Mouse (Mus musculus): ENCODE measurements around the gene Camk2g.

Gene Camk2g

GRCm38 (mm10) chr14:20758768-20759435, 35.0 kb downstream of the Camk2g start:
- in situ Hi-C loops (cut with MboI; ENCODE audit: low pct_unique_long_range_greater_than_20kb in 1 of 2, low sequenced_read_pairs in 2 of 2, unreplicated experiment in 1 of 2) = loop anchor here in 1 of 2 experiments (25.0 kb wide), 1 partner anchor 103 kb away; no protein-coding TSS in a partner anchor

GRCm38 (mm10) chr14:20757370-20757907, 36.4 kb downstream of the Camk2g start:
- in situ Hi-C loops (cut with MboI; ENCODE audit: low pct_unique_long_range_greater_than_20kb in 1 of 2, low sequenced_read_pairs in 2 of 2, unreplicated experiment in 1 of 2) = loop anchor here in 1 of 2 experiments (25.0 kb wide), 1 partner anchor 105 kb away; no protein-coding TSS in a partner anchor

- in situ Hi-C loops (cut with MboI; ENCODE audit: low pct_unique_long_range_greater_than_20kb in 1 of 2, low sequenced_read_pairs in 2 of 2, unreplicated experiment in 1 of 2) = loop anchor here in 1 of 2 experiments (25.0 kb wide), 1 partner anchor 109 kb away; no protein-coding TSS in a partner anchor
Observed at GRCm38 (mm10) chr14:20753792-20754191, 40.1 kb downstream of the Camk2g start.

GRCm38 (mm10) chr14:20750503-20750902, 43.4 kb downstream of the Camk2g start:
- in situ Hi-C loops (cut with MboI; ENCODE audit: low pct_unique_long_range_greater_than_20kb in 1 of 2, low sequenced_read_pairs in 2 of 2, unreplicated experiment in 1 of 2) = loop anchor here in 1 of 2 experiments (25.0 kb wide), 1 partner anchor 112 kb away; no protein-coding TSS in a partner anchor

- in situ Hi-C loops (cut with MboI; ENCODE audit: low pct_unique_long_range_greater_than_20kb in 1 of 2, low sequenced_read_pairs in 2 of 2, unreplicated experiment in 1 of 2) = loop anchor here in 1 of 2 experiments (25.0 kb wide), 1 partner anchor 113 kb away; no protein-coding TSS in a partner anchor
Observed at GRCm38 (mm10) chr14:20749494-20750051, 44.3 kb downstream of the Camk2g start.

- in situ Hi-C loops (cut with MboI; ENCODE audit: low pct_unique_long_range_greater_than_20kb in 1 of 2, low sequenced_read_pairs in 2 of 2, unreplicated experiment in 1 of 2) = no loop called here
Observed at GRCm38 (mm10) chr14:20748388-20748787, 45.5 kb downstream of the Camk2g start.

GRCm38 (mm10) chr14:20746935-20747334, 47.0 kb downstream of the Camk2g start:
- in situ Hi-C loops (cut with MboI; ENCODE audit: low pct_unique_long_range_greater_than_20kb in 1 of 2, low sequenced_read_pairs in 2 of 2, unreplicated experiment in 1 of 2) = no loop called here

- in situ Hi-C loops (cut with MboI; ENCODE audit: low pct_unique_long_range_greater_than_20kb in 1 of 2, low sequenced_read_pairs in 2 of 2, unreplicated experiment in 1 of 2) = no loop called here
Observed at GRCm38 (mm10) chr14:20743614-20744013, 50.3 kb downstream of the Camk2g start.

- in situ Hi-C loops (cut with MboI; ENCODE audit: low pct_unique_long_range_greater_than_20kb in 1 of 2, low sequenced_read_pairs in 2 of 2, unreplicated experiment in 1 of 2) = no loop called here
Observed at GRCm38 (mm10) chr14:20741301-20741700, 52.6 kb downstream of the Camk2g start.

- in situ Hi-C loops (cut with MboI; ENCODE audit: low pct_unique_long_range_greater_than_20kb in 1 of 2, low sequenced_read_pairs in 2 of 2, unreplicated experiment in 1 of 2) = no loop called here
Observed at GRCm38 (mm10) chr14:20738511-20738910, 55.4 kb downstream of the Camk2g start.

GRCm38 (mm10) chr14:20737306-20737705, 56.6 kb downstream of the Camk2g start:
- in situ Hi-C loops (cut with MboI; ENCODE audit: low pct_unique_long_range_greater_than_20kb in 1 of 2, low sequenced_read_pairs in 2 of 2, unreplicated experiment in 1 of 2) = no loop called here

GRCm38 (mm10) chr14:20735892-20736390, 57.9 kb downstream of the Camk2g start:
- in situ Hi-C loops (cut with MboI; ENCODE audit: low pct_unique_long_range_greater_than_20kb in 1 of 2, low sequenced_read_pairs in 2 of 2, unreplicated experiment in 1 of 2) = no loop called here

GRCm38 (mm10) chr14:20735052-20735451, 58.8 kb downstream of the Camk2g start:
- in situ Hi-C loops (cut with MboI; ENCODE audit: low pct_unique_long_range_greater_than_20kb in 1 of 2, low sequenced_read_pairs in 2 of 2, unreplicated experiment in 1 of 2) = no loop called here

- in situ Hi-C loops (cut with MboI; ENCODE audit: low pct_unique_long_range_greater_than_20kb in 1 of 2, low sequenced_read_pairs in 2 of 2, unreplicated experiment in 1 of 2) = no loop called here
Observed at GRCm38 (mm10) chr14:20733952-20734774, 59.7 kb downstream of the Camk2g start, which contains the start of gene Ndst2. Gene Ndst2, minus strand, starts transcription at chr14:20734562.

GRCm38 (mm10) chr14:20733041-20733951, 60.6 kb downstream of the Camk2g start:
- in situ Hi-C loops (cut with MboI; ENCODE audit: low pct_unique_long_range_greater_than_20kb in 1 of 2, low sequenced_read_pairs in 2 of 2, unreplicated experiment in 1 of 2) = no loop called here

GRCm38 (mm10) chr14:20730853-20731602, 62.9 kb downstream of the Camk2g start:
- in situ Hi-C loops (cut with MboI; ENCODE audit: low pct_unique_long_range_greater_than_20kb in 1 of 2, low sequenced_read_pairs in 2 of 2, unreplicated experiment in 1 of 2) = no loop called here

- in situ Hi-C loops (cut with MboI; ENCODE audit: low pct_unique_long_range_greater_than_20kb in 1 of 2, low sequenced_read_pairs in 2 of 2, unreplicated experiment in 1 of 2) = no loop called here
Observed at GRCm38 (mm10) chr14:20729871-20730270, 64.0 kb downstream of the Camk2g start.
